Mouse (Mus musculus): ENCODE results near the gene Ccer1. TPM values are rescaled to one million over a fixed set of nuclear protein-coding genes. Genes with fewer than 3 reads are reported as not detected.

Gene Ccer1
- total RNA-seq (2023): not detected

DNA sequence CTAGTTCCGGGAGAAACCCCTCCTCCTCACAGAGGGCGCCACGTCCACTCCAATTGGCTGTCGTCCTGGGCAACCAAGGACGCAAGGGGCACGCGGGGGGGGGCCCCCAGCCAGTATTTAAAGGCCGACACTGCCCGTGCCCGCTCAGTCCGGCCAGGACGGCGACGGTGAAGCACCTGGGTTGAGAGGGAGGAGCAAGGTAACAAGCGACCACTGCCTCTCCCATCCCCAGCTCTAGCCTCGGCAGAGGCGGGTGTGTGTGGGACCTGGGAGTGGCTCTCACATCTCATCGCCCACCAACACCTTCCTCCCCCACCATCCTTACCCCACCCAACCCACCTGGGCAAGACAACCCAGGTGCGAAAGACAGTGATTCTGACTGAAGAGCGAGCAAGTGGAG is at the start of gene Ccer1:
Gene Ccer1 (plus strand): TSS at position 147 of the 400 bp plus-strand sequence.

DNA sequence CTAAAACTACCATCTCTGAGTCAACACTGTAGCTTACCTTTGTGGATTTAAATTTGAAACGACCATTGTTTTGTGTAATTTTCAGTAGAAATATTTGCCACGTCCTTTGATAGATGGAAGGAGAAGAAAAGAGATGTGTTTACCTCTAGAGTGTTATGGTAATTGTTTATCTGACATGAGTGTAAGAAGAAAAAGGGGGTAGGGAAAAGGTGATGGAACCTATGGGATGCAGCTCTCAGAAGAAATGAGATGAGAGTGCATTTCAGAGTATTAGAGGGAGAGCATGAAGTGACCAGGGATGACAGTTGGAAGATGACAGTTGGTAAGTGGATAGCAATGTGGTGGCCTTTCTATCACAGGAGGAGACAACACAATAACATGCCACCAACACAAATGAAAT is 49.1 kb upstream of the Ccer1 start, which contains the start of gene Epyc:
Gene Epyc (plus strand): TSS at position 301 of the 400 bp plus-strand sequence.

DNA sequence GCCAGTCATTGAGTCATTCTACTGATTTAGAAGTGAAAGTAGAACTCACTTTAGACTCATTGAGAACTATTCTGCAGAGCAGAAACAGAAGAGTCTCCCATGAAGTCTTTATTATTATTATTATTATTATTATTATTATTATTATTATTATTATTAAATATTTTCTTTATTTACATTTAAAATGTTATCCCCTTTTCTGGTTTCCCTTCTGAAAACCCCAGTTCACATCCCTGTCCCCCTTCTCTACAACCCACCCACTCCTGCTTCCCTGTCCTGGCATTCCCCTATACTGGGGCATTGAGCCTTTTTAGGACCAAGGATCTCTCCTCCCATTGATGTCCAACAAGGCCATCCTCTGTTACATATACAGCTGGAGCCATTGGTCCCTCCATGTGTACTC is 33.8 kb downstream of the Ccer1 start, which contains the start of gene C030005K15Rik:
Gene C030005K15Rik (minus strand): TSS at position 101 of the 400 bp plus-strand sequence.

Other genes starting within 250 kb of the Ccer1 start
- gene Dcn, start 213.4 kb upstream of the Ccer1 start, total RNA-seq (2023): under 1 TPM; 0.32 to 0.33 TPM
- gene Lum, start 127.9 kb upstream of the Ccer1 start, total RNA-seq (2023): not detected
- gene Kera, start 86.2 kb upstream of the Ccer1 start, total RNA-seq (2023): not detected
- gene Epyc, start 49.0 kb upstream of the Ccer1 start, total RNA-seq (2023): not detected
- gene C030005K15Rik, start 33.7 kb downstream of the Ccer1 start, total RNA-seq (2023): not detected

Data from T-cell, adult 66 days (primary cell).